In the genomic region with DNA sequence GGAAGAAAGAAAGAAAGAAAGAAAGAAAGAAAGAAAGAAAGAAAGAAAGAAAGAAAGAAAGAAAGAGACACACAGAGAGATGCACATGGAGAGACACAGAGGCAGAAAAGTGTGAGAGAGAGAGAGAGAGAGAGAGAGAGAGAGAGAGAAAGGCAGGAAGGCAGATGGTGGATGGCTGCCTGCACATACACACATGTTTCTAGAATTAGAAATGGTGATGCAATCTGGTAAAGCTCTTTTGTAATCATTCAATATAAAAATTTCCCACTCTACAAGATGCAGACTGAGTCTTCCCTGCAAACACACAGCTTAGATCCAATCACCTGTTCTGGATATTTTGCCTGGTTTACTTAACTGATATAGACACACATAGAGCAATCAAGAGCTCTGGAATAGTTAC, we compare ENCODE assay signal across 34 mouse cellular contexts. TPM values are rescaled to one million over a fixed set of nuclear protein-coding genes. Genes with fewer than 3 reads are reported as not detected.
DNase-seq lines count a peak whose midpoint lies in the region; ATAC-seq and TF ChIP-seq lines count a peak whose summit lies in the region.
"Had no signal": no experiment of that assay in that cellular context is flagged by ENCODE, and none has a peak within 500 bp of the region (broad histone marks: within the 10 kb centered on the region; RNA-seq: fewer than 3 reads in every experiment).

No protein-coding gene starts in this region.

- H3K27me3 ChIP-seq in liver, embryonic 16.5 days (ENCODE audit: control insufficient read depth, insufficient read depth, low read depth, low read length) = no peaks in the 10 kb centered on the region
- H3K27me3 ChIP-seq: forebrain, embryonic 13.5 days; heart, embryonic 15.5 days; limb, embryonic 15.5 days; neural tube, embryonic 15.5 days had no signal

- no peak for TF ChIP-seq POLR2A in bone marrow, adult 2 months (IDR thresholded peaks at IDR 0.05; ENCODE audit: borderline replicate concordance, control insufficient read depth, low read depth, low read length)

- TF ChIP-seq CTCF in bone marrow, adult 2 months (IDR thresholded peaks at IDR 0.05; ENCODE audit: control insufficient read depth, insufficient read depth, low read length) = no peak

- peak; percentile 13 for DNase-seq in heart, adult 11 months
- no peak for DNase-seq in heart, adult 8-10 months (ENCODE audit: low spot score)
- no peak for DNase-seq in liver
- peak; percentile 44 for DNase-seq in telencephalon, adult 2 months (ENCODE audit: low read depth, low spot score)
- DNase-seq: cerebellum, adult 8-10 months; cerebellum, postnatal 36 days; kidney, adult 2 months; kidney, postnatal 36 days; lung, postnatal 4 days; midbrain, embryonic 14.5 days; retina, postnatal 1 day; right cerebral cortex, postnatal 25 days; spleen, adult 18-20 months; thymus, adult 2 months; thymus, postnatal 36 days had no signal

- H3K4me2 ChIP-seq in liver, embryonic 16.5 days (ENCODE audit: low read depth, low read length) = no peak overlapping the region
- H3K4me2 ChIP-seq: forebrain, embryonic 13.5 days; heart, embryonic 15.5 days; limb, embryonic 15.5 days; liver, embryonic 15.5 days; neural tube, embryonic 15.5 days had no signal

- no peak for ATAC-seq in liver, embryonic 16.5 days (ENCODE audit: low read depth)
- no peak for ATAC-seq in megakaryocyte-erythroid progenitor cell, adult 5-6 weeks (replicated peaks; ENCODE audit: low FRiP score, low TSS enrichment, poor library complexity, severe bottlenecking)
- ATAC-seq: CD4-positive, CD25-positive, alpha-beta regulatory T cell, adult 4 months; forebrain, embryonic 13.5 days; hindbrain, embryonic 16.5 days had no signal

- no peaks in the 10 kb centered on the region for H3K9me3 ChIP-seq in liver, embryonic 16.5 days (replicated peaks; ENCODE audit: control insufficient read depth, low read length)
- H3K9me3 ChIP-seq: heart, embryonic 10.5 days; heart, embryonic 15.5 days; limb, embryonic 10.5 days; limb, embryonic 15.5 days; liver, embryonic 15.5 days; neural tube, embryonic 15.5 days had no signal

- 0 out of 2 replicates have a peak overlapping the region, but pooled peaks have one; percentile 8 for H3K4me3 ChIP-seq in liver, embryonic 16.5 days (ENCODE audit: low read depth, low read length)
- H3K4me3 ChIP-seq in bone marrow, adult 2 months (replicated peaks; ENCODE audit: control insufficient read depth, low read depth, low read length) = peak overlapping the region; percentile 76
- H3K4me3 ChIP-seq: forebrain, embryonic 13.5 days; heart, embryonic 10.5 days; heart, embryonic 15.5 days; limb, embryonic 10.5 days; limb, embryonic 15.5 days; liver, embryonic 15.5 days; neural tube, embryonic 15.5 days had no signal

- H3K36me3 ChIP-seq in liver, embryonic 16.5 days (ENCODE audit: control insufficient read depth, insufficient read depth) = no peaks in the 10 kb centered on the region
- H3K36me3 ChIP-seq: heart, embryonic 10.5 days; heart, embryonic 15.5 days; limb, embryonic 10.5 days; limb, embryonic 15.5 days; liver, embryonic 15.5 days; neural tube, embryonic 15.5 days had no signal

- H3K4me1 ChIP-seq in liver, embryonic 16.5 days (ENCODE audit: control insufficient read depth, low read depth, low read length) = no peaks in the 10 kb centered on the region
- H3K4me1 ChIP-seq in bone marrow, adult 2 months (ENCODE audit: control insufficient read depth, insufficient read depth, low read length) = peaks cover 3% of the 10 kb centered on the region; the same call in 1 of the 2 replicates
- H3K4me1 ChIP-seq: forebrain, embryonic 13.5 days; heart, embryonic 10.5 days; heart, embryonic 15.5 days; limb, embryonic 10.5 days; limb, embryonic 15.5 days; liver, embryonic 15.5 days; neural tube, embryonic 15.5 days had no signal

- no peak overlapping the region for H3K27ac ChIP-seq in liver, embryonic 16.5 days (ENCODE audit: low read length)
- peak overlapping the region; percentile 21; the same call in 1 of the 2 replicates for H3K27ac ChIP-seq in bone marrow, adult 2 months (ENCODE audit: control insufficient read depth, insufficient read depth, low read depth, low read length, poor library complexity)
- H3K27ac ChIP-seq: forebrain, embryonic 13.5 days; heart, embryonic 10.5 days; heart, embryonic 15.5 days; limb, embryonic 10.5 days; limb, embryonic 15.5 days; liver, embryonic 15.5 days; neural tube, embryonic 15.5 days had no signal

- no peak overlapping the region for H3K9ac ChIP-seq in liver, embryonic 16.5 days (ENCODE audit: low read depth, low read length)
- H3K9ac ChIP-seq: forebrain, embryonic 13.5 days; heart, embryonic 15.5 days; limb, embryonic 15.5 days; liver, embryonic 15.5 days; neural tube, embryonic 15.5 days had no signal

RNA-seq across cellular contexts. Expression of gene Trem3, which starts 1.5 kb away (rescaled TPM):
- not detected for total RNA-seq in heart, adult 8-10 months (2022)
- 9.0 TPM in 2 replicates for polyA plus RNA-seq in liver, embryonic 16.5 days (2015; fragmentation: Nextera tagmentation; extraction: Ambion mirVana)
- polyA plus RNA-seq in bone marrow, adult 2 months (2011; ENCODE audit: insufficient read depth, insufficient read length, low replicate concordance, missing spikeins) = 18.5 and 53.5 TPM in 2 replicates
- 3.8 TPM in 1 of 2 replicates, not detected in the other for total RNA-seq in megakaryocyte-erythroid progenitor cell, adult 5-6 weeks (2014; fragmentation: Nextera tagmentation)
- 0.84 TPM in 1 of 2 replicates, not detected in the other for total RNA-seq in megakaryocyte-erythroid progenitor cell, adult 5-6 weeks (2017)
- total RNA-seq: adrenal gland, postnatal 25 days; gastrocnemius, adult 18-20 months; heart, postnatal 25 days; layer of hippocampus, postnatal 10 days had no signal
- polyA plus RNA-seq: CD4-positive, CD25-positive, alpha-beta regulatory T cell, adult 4 months; forebrain, embryonic 13.5 days; heart, embryonic 10.5 days; hindbrain, embryonic 11.5 days; hindbrain, embryonic 16.5 days; midbrain, embryonic 14.5 days; neural tube, embryonic 15.5 days had no signal

RNA-seq across cellular contexts. Expression of gene Treml4, which starts 15.1 kb away (rescaled TPM):
- total RNA-seq in heart, adult 8-10 months (2022) = under 1 TPM in 2 of 4 experiments, not detected in 2; 0.17 to 0.19 TPM
- 4.6 and 5.0 TPM in 2 replicates for polyA plus RNA-seq in liver, embryonic 16.5 days (2015; fragmentation: Nextera tagmentation; extraction: Ambion mirVana)
- polyA plus RNA-seq in bone marrow, adult 2 months (2011; ENCODE audit: insufficient read depth, insufficient read length, low replicate concordance, missing spikeins) = 5.4 and 21.2 TPM in 2 replicates
- total RNA-seq in megakaryocyte-erythroid progenitor cell, adult 5-6 weeks (2014; fragmentation: Nextera tagmentation) = not detected in 2 replicates
- 0.46 TPM in 1 of 2 replicates, not detected in the other for total RNA-seq in megakaryocyte-erythroid progenitor cell, adult 5-6 weeks (2017)
- total RNA-seq: gastrocnemius, adult 18-20 months; layer of hippocampus, postnatal 10 days; left cerebral cortex, postnatal 10 days had no signal
- polyA plus RNA-seq: embryonic facial prominence, embryonic 11.5 days; limb, embryonic 10.5 days; midbrain, embryonic 14.5 days; neural tube, embryonic 15.5 days had no signal

RNA-seq across cellular contexts. Expression of gene Trem1, which starts 16.5 kb away (rescaled TPM):
- under 1 TPM in 2 of 4 experiments, not detected in 2; 0.12 to 0.49 TPM for total RNA-seq in heart, adult 8-10 months (2022)
- polyA plus RNA-seq in liver, embryonic 16.5 days (2015; fragmentation: Nextera tagmentation; extraction: Ambion mirVana) = 1.6 TPM in 2 replicates
- polyA plus RNA-seq in bone marrow, adult 2 months (2011; ENCODE audit: insufficient read depth, insufficient read length, low replicate concordance, missing spikeins) = 3.8 and 11.7 TPM in 2 replicates
- not detected in 2 replicates for total RNA-seq in megakaryocyte-erythroid progenitor cell, adult 5-6 weeks (2014; fragmentation: Nextera tagmentation)
- total RNA-seq in megakaryocyte-erythroid progenitor cell, adult 5-6 weeks (2017) = 0.27 and 0.94 TPM in 2 replicates
- total RNA-seq: adrenal gland, postnatal 25 days; gastrocnemius, adult 18-20 months; heart, postnatal 25 days; layer of hippocampus, postnatal 10 days; left cerebral cortex, postnatal 10 days had no signal
- polyA plus RNA-seq: CD4-positive, CD25-positive, alpha-beta regulatory T cell, adult 4 months; hindbrain, embryonic 11.5 days; hindbrain, embryonic 16.5 days; limb, embryonic 10.5 days; midbrain, embryonic 14.5 days; neural tube, embryonic 15.5 days had no signal

RNA-seq across cellular contexts. Expression of gene Treml2, which starts 50.3 kb away (rescaled TPM):
- under 1 TPM; 0.56 to 0.82 (median 0.64) TPM for total RNA-seq in heart, adult 8-10 months (2022)
- 3.4 and 3.5 TPM in 2 replicates for polyA plus RNA-seq in liver, embryonic 16.5 days (2015; fragmentation: Nextera tagmentation; extraction: Ambion mirVana)
- 56.4 and 152 TPM in 2 replicates for polyA plus RNA-seq in bone marrow, adult 2 months (2011; ENCODE audit: insufficient read depth, insufficient read length, low replicate concordance, missing spikeins)
- 39.3 and 64.8 TPM in 2 replicates for total RNA-seq in megakaryocyte-erythroid progenitor cell, adult 5-6 weeks (2014; fragmentation: Nextera tagmentation)
- total RNA-seq in megakaryocyte-erythroid progenitor cell, adult 5-6 weeks (2017) = 23.7 and 37.2 TPM in 2 replicates
- polyA plus RNA-seq: hindbrain, embryonic 16.5 days had no signal

Comparison
In these comparisons a context has a peak if more than half of its experiments do, and no peak if none do; other contexts are left out.
1. DNase-seq: peak in heart, adult 11 months (single experiment) and telencephalon, adult 2 months (single experiment); none in heart, adult 8-10 months (single experiment) and liver (single experiment).